Mouse (Mus musculus) layer of hippocampus, adult 8-10 months (tissue): ENCODE data around the gene Slc22a6. TPM values are rescaled to one million over a fixed set of nuclear protein-coding genes. Genes with fewer than 3 reads are reported as not detected.

Experiments
- DNase-seq, 2 experiments: peaks; one replicate each; pipeline ENCODE4 v3.0.0; 2022; ENCODE audit warnings: low spot score in 2 of 2
- total RNA-seq, 4 experiments: library from RNA; stranded (reverse); gene quantifications; 2 replicates each; pipeline ENCODE4 v1.2.4; 2022

The Slc22a6 gene
- total RNA-seq = 1 to 10 TPM; 3.5 to 4.4 (median 4.1) TPM

- DNase-seq = no peak
These were observed at the start of gene Slc22a6 for GRCm38 (mm10) chr19:8617904-8618303. TSS of gene Slc22a6 (plus strand) at chr19:8618039.

GRCm38 (mm10) chr19:8569453-8569863 lies 48.4 kb upstream of the Slc22a6 start:
- no peak for DNase-seq

- no peak for DNase-seq
These were observed 47.3 kb upstream of the Slc22a6 start for GRCm38 (mm10) chr19:8570341-8571040.

GRCm38 (mm10) chr19:8571746-8572145 lies 46.1 kb upstream of the Slc22a6 start:
- no peak for DNase-seq

- no peak for DNase-seq
These were observed 45.4 kb upstream of the Slc22a6 start for GRCm38 (mm10) chr19:8572485-8572884.

GRCm38 (mm10) chr19:8577432-8577831 lies 40.4 kb upstream of the Slc22a6 start:
- DNase-seq = no peak

- DNase-seq = peak; percentile 89
These were observed 39.4 kb upstream of the Slc22a6 start for GRCm38 (mm10) chr19:8578293-8578969.

GRCm38 (mm10) chr19:8578970-8579342 lies 38.9 kb upstream of the Slc22a6 start:
- DNase-seq = peak; percentile 68 to 76

- DNase-seq = no peak
These were observed 32.5 kb upstream of the Slc22a6 start for GRCm38 (mm10) chr19:8585298-8585697.

- DNase-seq = no peak
These were observed 31.9 kb upstream of the Slc22a6 start for GRCm38 (mm10) chr19:8585899-8586298.

- DNase-seq = peak; percentile 34 to 43
These were observed 31.5 kb upstream of the Slc22a6 start for GRCm38 (mm10) chr19:8586350-8586749.

- no peak for DNase-seq
These were observed 30.5 kb upstream of the Slc22a6 start for GRCm38 (mm10) chr19:8587315-8587714.

- no peak for DNase-seq
These were observed 26.9 kb upstream of the Slc22a6 start, which contains the start of gene Slc22a8 for GRCm38 (mm10) chr19:8590954-8591353. TSS of gene Slc22a8 (plus strand) at chr19:8591254.

GRCm38 (mm10) chr19:8592155-8592554 lies 25.7 kb upstream of the Slc22a6 start:
- DNase-seq = no peak

- no peak for DNase-seq
These were observed 24.9 kb upstream of the Slc22a6 start for GRCm38 (mm10) chr19:8592873-8593408.

GRCm38 (mm10) chr19:8593833-8594232 lies 24.0 kb upstream of the Slc22a6 start:
- no peak for DNase-seq

- no peak for DNase-seq
These were observed 23.3 kb upstream of the Slc22a6 start for GRCm38 (mm10) chr19:8594518-8594917.

- DNase-seq = no peak
These were observed 20.6 kb upstream of the Slc22a6 start for GRCm38 (mm10) chr19:8597269-8597668.

- no peak for DNase-seq
These were observed 18.6 kb upstream of the Slc22a6 start for GRCm38 (mm10) chr19:8599229-8599628.

- no peak for DNase-seq
These were observed 15.9 kb upstream of the Slc22a6 start for GRCm38 (mm10) chr19:8601922-8602321.

- DNase-seq = no peak
These were observed 14.9 kb upstream of the Slc22a6 start for GRCm38 (mm10) chr19:8602914-8603313.

- DNase-seq = no peak
These were observed 13.2 kb upstream of the Slc22a6 start for GRCm38 (mm10) chr19:8604536-8605240.
